Mouse (Mus musculus) heart, postnatal 36 days (tissue): Measurements from ENCODE around the gene Chrnd. TPM values are rescaled to one million over a fixed set of nuclear protein-coding genes. Genes with fewer than 3 reads are reported as not detected.

ENCODE experiments used
- DNase-seq, 2 experiments: peaks; one replicate each; pipeline ENCODE4 v3.0.0; 2021 to 2022
- intact Hi-C: fragments of 180-260 bp; cut with DNase I; formaldehyde crosslinking; loops from one replicate; pipeline ENCODE4 v1.15.1; 2025
- total RNA-seq, 2 experiments: library from RNA; stranded (reverse); gene quantifications; 2 replicates each; pipeline ENCODE4 v1.2.3; 2021

The Chrnd gene
- not detected for total RNA-seq

DNA sequence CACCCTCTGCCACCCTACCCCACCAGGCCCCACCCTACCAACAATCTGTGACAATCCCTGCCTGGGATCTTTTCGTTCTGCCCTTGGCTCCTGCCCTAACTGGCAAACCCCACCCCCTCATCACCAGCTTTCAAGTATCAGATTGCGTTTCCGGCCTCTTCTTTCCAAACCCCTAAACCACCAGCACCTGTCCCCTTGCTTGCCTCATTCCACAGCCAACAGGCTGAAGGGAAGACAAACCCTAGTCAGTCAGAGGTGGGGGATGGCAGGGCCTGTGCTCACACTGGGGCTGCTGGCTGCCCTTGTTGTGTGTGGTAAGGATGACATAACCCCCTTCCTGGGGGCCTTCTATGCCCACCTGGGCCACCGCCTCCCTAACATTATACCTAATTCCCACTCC lies at the start of gene Chrnd:
Gene Chrnd (plus strand): TSS at position 179 of the 400 bp plus-strand sequence.
- no peak for DNase-seq
- intact Hi-C loops, result no loop called here

DNA sequence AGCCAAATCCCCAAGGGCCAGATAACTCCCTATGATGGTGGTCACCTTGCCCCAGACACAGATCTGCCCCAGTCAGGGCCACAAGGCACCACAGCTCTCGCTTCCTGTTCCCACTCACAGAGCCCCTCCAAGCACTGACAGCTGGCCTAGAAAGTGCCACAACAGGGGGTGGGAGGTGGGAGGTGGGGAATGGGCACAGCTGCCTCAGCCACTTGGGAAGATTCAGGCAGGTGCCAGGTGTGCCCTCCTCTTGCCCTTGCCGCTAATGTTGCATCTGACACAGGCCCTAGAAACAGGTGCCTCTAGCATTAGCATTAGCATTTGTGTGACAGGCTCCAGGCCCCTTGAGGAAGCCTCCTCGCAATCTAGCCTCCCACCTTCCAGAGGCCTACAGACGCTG lies 48.9 kb upstream of the Chrnd start:
- intact Hi-C loops, result no loop called here
- DNase-seq, result no peak

GRCm38 (mm10) chr1:87142456-87142855 lies 48.0 kb upstream of the Chrnd start:
- no peak for DNase-seq
- intact Hi-C loops, result no loop called here

GRCm38 (mm10) chr1:87143141-87143540 lies 47.3 kb upstream of the Chrnd start:
- intact Hi-C loops, result no loop called here
- no peak for DNase-seq

DNA sequence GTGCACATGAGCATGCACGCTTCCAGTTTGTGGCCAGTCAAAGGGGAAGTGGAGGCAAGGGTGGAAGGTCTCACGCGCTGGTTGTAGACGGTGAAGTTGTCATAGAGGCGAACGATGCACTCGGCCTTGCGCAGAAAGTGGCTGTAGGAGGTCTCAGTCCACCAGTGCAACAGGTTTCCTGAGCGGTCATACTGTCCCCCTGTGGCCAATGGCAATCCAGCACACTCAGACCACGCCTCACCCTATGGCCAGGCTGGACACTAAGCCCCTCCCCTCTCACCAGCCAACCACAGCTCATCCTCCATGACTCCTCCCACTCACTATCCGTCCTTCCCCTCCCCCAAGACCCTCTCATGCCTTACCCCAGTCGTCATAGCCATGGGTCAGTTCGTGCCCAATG lies 41.0 kb upstream of the Chrnd start:
- DNase-seq, result no peak
- intact Hi-C loops, result no loop called here

GRCm38 (mm10) chr1:87151286-87151685 lies 39.1 kb upstream of the Chrnd start:
- DNase-seq, result no peak
- intact Hi-C loops, result no loop called here

DNA sequence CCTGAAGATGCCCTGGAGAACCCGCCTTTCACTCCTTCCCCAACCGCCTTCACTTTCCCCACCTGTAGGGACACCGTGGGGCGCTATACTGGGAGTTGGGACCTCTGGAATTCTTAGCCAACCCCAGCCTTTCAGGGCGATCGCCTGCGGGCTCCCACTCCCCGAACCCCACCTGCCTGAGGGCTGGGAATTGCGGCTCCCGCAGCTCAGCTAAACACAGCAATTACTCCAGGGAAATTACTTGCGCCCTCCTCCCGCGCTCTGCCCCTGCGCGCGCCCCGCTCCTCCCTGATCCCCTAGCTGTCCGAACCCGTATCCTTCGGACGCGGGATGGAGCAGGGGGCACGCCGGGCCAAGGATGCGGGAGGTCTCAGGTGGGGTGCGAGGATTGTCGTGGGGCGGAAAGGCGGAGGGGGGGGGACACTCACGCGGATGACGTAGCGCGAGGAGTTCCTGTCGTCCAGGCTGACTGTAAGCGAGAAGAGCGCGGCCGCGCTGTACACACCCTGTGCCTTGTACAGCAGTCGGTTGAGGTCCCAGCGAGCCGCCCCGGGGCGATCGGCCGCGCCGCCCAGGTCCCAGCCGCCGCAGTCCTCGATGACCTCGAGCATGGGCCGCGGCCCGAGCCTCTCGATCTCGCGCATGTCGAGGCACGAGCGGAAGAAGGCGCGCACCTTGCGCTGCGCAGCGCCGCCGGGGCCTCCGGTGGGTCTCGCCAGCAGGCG lies 36.5 kb upstream of the Chrnd start:
- intact Hi-C loops, result no loop called here

DNA sequence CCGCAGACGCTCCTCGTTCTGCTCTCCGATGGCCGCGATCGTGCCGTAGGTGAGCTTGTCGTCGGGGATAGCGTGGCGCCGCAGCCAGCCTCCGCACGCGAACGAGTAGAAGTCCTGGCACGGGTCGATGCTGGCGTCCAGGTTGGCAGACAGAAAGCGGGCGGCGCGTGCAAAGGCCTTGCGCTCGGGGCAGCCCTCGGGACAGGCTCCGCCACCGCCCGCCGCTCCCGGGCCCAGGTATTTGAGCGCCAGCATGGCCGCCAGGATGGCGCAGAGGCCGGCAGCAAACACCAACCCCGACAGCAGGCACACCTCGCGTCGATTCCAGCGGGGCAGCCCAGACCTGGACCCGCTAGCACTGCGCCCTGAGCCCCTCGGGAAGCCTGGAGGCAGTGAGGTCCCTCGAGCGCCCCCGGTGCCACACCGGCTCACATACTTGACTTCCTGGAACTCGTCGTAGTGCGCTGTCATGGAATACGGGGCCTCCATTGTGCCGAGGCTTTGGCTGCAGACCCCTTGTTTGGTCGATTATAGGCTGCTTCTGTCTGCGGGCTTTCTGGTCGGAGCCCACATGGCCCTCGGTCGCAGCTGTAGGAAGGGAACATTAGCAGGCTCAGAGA lies 35.8 kb upstream of the Chrnd start:
- no peak for DNase-seq
- intact Hi-C loops, result no loop called here

More for the DNA sequence above, 36.5 kb upstream of the Chrnd start:
- DNase-seq, result no peak

DNA sequence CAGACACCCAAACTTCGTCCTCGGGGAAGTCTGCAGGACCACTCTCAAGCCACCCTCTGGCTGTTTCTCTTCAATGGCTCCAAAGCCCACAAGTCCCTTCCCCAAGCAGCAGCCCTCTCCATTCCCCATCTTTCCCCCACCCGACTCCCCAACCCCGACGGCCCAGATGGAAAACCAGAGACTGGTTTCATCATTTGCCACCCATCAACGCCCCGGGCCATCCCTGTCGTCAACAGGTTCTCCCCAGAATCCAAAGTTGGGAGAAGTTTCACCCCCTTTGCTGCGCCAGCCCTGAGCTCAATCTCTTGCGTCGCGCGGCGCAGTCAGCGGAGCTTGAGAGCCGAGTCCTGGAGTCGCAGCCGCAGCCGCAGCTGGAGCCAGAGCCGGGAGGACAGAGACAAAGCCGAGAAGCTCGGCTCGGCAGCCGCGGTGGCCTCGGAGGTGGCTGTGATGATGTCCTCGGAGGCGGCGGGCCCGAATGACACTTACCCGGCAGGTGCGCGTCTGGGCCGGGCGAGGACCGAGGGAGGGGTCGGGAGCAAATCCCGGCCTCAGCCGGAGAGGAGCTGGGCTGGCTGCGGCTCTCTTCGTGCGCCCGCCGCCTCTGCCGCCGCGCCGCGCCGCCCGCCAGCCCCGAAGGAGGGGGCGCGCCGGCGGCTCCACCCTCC lies 34.7 kb upstream of the Chrnd start:
- DNase-seq, result no peak
- intact Hi-C loops, result no loop called here

- intact Hi-C loops, result no loop called here
Observed at GRCm38 (mm10) chr1:87156199-87156587, 34.2 kb upstream of the Chrnd start, which contains the start of gene Ecel1. Gene Ecel1, minus strand, starts transcription at chr1:87156521.

GRCm38 (mm10) chr1:87159396-87159795 lies 31.0 kb upstream of the Chrnd start:
- no peak for DNase-seq
- intact Hi-C loops, result no loop called here

More at GRCm38 (mm10) chr1:87156199-87156587, 34.2 kb upstream of the Chrnd start, which contains the start of gene Ecel1:
- no peak for DNase-seq

GRCm38 (mm10) chr1:87164164-87164795 lies 26.1 kb upstream of the Chrnd start:
- no peak for DNase-seq
- intact Hi-C loops, result no loop called here

DNA sequence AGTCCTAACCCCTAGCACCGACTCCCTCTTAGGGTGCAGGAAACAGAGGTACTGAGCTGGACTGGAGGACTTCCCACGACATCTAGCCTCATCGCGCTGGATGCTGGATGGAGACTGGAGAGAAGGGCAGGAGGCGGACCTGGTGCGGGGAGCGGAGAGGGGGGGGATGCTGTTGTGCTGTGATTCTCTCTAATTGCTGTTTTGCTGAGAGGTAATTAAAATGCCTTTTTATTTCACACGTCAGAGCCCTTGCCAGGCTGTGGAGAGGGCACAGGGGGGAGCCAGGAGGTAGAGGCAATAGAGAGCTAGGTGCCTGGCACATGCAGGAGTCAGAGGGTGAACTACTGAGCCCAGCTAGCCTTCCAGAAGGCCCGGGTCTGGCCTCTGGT lies 25.6 kb upstream of the Chrnd start:
- DNase-seq, result no peak
- intact Hi-C loops, result no loop called here

- intact Hi-C loops, result no loop called here
Observed at GRCm38 (mm10) chr1:87170458-87170857, 19.9 kb upstream of the Chrnd start.

DNA sequence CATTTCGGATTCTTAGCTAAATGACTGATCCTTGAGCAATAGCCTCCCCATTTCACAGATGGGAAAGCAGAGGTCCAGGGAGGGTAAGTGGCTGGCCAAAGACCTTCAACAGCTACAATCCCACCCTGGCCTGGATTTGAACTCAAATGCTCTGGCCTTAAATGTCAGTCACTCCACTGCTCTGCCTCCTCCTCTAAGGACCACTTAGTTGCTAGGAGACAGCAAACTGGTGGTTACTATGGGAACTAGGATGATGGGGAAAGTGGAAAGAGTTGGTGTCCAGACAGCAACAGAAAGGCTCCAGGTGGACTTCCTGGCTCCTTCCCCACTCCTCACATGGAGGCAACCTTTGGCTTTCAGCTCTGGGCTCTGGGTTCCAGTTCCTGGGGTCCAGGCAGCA lies 19.1 kb upstream of the Chrnd start:
- intact Hi-C loops, result no loop called here
- DNase-seq, result no peak

More at GRCm38 (mm10) chr1:87170458-87170857, 19.9 kb upstream of the Chrnd start:
- DNase-seq, result no peak

DNA sequence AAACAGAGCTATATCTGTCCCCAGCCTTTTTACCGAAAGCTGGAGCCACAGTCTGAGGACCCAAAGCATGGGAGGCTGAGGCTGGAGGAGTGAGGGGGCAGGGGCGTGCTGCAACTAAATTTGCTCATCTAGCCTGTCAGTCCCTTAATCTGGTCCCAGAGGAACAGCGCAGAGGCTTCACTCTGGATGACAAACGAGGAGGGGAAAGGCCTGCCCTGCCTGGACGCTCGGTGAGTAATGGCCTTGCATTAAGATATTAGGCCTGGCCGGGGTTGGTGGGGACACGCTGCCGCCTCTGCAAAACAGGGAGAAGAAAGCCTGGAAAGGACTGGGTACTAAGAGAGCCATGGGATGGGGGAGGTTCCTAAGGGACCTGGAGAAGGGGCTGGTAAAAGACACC lies 18.1 kb upstream of the Chrnd start:
- intact Hi-C loops, result no loop called here
- DNase-seq, result no peak

DNA sequence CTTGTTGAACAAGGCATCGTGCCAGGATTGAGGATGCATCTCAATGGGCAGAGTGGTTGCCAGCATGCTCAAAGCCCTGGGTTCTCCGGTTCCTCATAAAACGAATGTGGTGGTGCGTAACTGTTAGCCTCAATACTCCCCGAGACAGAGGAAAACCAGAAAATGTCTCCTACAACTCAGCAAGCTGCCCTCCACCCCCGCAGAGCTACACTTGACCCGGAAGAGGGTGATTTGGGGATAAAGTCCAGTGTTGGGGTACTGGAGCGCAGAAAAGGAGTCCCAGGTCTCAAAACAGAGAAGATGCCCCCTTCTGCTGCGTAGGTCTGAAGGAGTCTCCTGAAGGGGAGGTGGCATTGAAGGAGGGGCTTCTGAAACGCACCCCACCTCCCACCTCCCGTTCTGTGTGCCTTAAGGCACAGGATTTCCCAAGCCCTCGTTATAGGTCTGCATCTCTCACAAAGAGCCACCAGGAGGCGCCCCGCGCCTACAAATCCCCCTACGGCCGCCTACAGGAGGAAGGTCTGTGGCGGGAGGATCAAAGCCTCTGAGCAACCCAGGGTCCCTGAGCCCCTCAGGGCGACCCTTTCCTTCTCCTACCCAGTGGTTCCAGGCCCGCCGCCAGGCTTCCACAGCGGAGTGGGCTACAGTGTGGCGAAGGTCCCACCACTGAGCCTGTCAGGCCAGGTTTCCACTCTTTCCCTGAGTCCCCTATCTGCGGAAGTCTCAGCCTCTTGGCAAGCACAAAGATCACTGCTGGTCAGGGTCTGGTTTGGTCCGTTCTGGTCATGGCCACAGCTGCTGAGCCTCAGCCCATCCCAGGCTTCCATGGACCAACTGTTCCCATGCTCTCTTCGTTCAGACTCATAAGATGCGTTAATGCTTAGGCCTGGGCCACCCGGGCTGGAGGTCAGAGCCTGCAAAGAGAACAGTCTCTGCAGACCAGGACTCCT lies 16.1 kb upstream of the Chrnd start:
- DNase-seq, result peak; percentile 61 to 63
- intact Hi-C loops, result no loop called here

GRCm38 (mm10) chr1:87175852-87176292 lies 14.5 kb upstream of the Chrnd start:
- intact Hi-C loops, result no loop called here
- peak; percentile 20 to 32 for DNase-seq

GRCm38 (mm10) chr1:87180896-87181295 lies 9.5 kb upstream of the Chrnd start:
- intact Hi-C loops, result no loop called here
- no peak for DNase-seq

DNA sequence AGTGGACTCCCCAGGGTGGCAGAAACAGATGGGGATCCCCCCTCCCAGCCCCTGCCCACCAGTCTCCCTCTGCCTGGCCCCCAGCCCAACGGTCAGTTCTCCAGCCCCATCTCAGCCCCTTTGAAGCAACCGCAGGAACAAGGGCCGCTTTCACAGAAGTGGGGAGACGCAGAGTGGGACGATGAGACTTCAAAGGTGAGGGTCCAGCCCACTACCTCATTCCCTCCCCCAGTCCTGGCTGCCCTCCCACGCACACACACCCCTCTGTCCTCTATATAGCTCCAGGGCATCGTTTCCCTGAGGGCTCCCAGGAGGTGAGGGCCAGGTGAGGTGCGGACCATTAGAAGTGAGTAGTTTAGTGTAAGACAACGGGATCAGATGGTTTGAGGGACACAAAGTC lies 7.4 kb upstream of the Chrnd start, which contains the start of gene Prss56:
Gene Prss56 (plus strand): TSS at position 301 of the 400 bp plus-strand sequence.
- intact Hi-C loops, result no loop called here
- DNase-seq, result no peak
